Mouse (Mus musculus): ENCODE measurements at regions not wholly inside any gene's neighbourhood (a gene's known extent, or its start where the extent isn't known, plus 50 kb on each side); places are given as distances from the start of the nearest gene placed in this dataset.
A peak's percentile ranks its signal among the peaks of the same experiment; 100 is the strongest.

GRCm38 (mm10) chr11:20934191-20935062 is 103.6 kb upstream of the Lgalsl start:
- Histone ChIP-seq H3K36me3 (no peaks in the 10 kb centered on the region), H3K27ac (replicated peaks) (no peak overlapping the region), H3K27me3 (ENCODE audit: low read depth, poor library complexity, severe bottlenecking) (no peaks in the 10 kb centered on the region), H3K9me3 (replicated peaks) (no peaks in the 10 kb centered on the region), H3K4me1 (peaks cover 10% of the 10 kb centered on the region; the same call in 1 of the 2 replicates), H3K4me3 (no peak overlapping the region)
- DNase-seq (ENCODE audit: low spot score), result no peak
- WGBS, result 61% methylated on average over 2 of the region's 2 CpGs

- Histone ChIP-seq H3K9me3 (replicated peaks) (no peaks in the 10 kb centered on the region), H3K36me3 (no peaks in the 10 kb centered on the region), H3K4me1 (peaks cover 10% of the 10 kb centered on the region; the same call in 1 of the 2 replicates), H3K27ac (replicated peaks) (no peak overlapping the region), H3K4me3 (no peak overlapping the region), H3K27me3 (ENCODE audit: low read depth, poor library complexity, severe bottlenecking) (no peaks in the 10 kb centered on the region)
- DNase-seq (ENCODE audit: low spot score), result no peak
Observed at GRCm38 (mm10) chr11:20935063-20935370, 104.2 kb upstream of the Lgalsl start.

- H3K27me3 ChIP-seq (ENCODE audit: low read depth, poor library complexity, severe bottlenecking), result no peaks in the 10 kb centered on the region
- no peak for DNase-seq (ENCODE audit: low spot score)
Observed at GRCm38 (mm10) chr11:20935910-20936309, 105.1 kb upstream of the Lgalsl start.

GRCm38 (mm10) chr11:20936996-20937395 is 106.1 kb upstream of the Lgalsl start:
- DNase-seq (ENCODE audit: low spot score), result no peak
- no peak overlapping the region for H3K27ac ChIP-seq (replicated peaks)

More at GRCm38 (mm10) chr11:20935910-20936309, 105.1 kb upstream of the Lgalsl start:
- 92% methylated on average over 2 of the region's 2 CpGs for WGBS
- Histone ChIP-seq H3K9me3 (replicated peaks) (no peaks in the 10 kb centered on the region), H3K4me1 (peaks cover 10% of the 10 kb centered on the region; the same call in 1 of the 2 replicates), H3K36me3 (no peaks in the 10 kb centered on the region), H3K4me3 (no peak overlapping the region), H3K27ac (replicated peaks) (no peak overlapping the region)

GRCm38 (mm10) chr11:20937942-20938341 is 107.1 kb upstream of the Lgalsl start:
- 96% methylated on average over 4 of the region's 4 CpGs for WGBS
- no peaks in the 10 kb centered on the region for H3K27me3 ChIP-seq (ENCODE audit: low read depth, poor library complexity, severe bottlenecking)
- no peak for DNase-seq (ENCODE audit: low spot score)
- no peaks in the 10 kb centered on the region for H3K36me3 ChIP-seq
- no peak overlapping the region for H3K27ac ChIP-seq (replicated peaks)
- H3K4me3 ChIP-seq, result no peak overlapping the region
- H3K4me1 ChIP-seq, result peaks cover 17% of the 10 kb centered on the region
- no peaks in the 10 kb centered on the region for H3K9me3 ChIP-seq (replicated peaks)

More at GRCm38 (mm10) chr11:20936996-20937395, 106.1 kb upstream of the Lgalsl start:
- Histone ChIP-seq H3K4me3 (no peak overlapping the region), H3K36me3 (no peaks in the 10 kb centered on the region), H3K4me1 (peaks cover 17% of the 10 kb centered on the region), H3K27me3 (ENCODE audit: low read depth, poor library complexity, severe bottlenecking) (no peaks in the 10 kb centered on the region), H3K9me3 (replicated peaks) (no peaks in the 10 kb centered on the region)
- WGBS, result 79% methylated on average over 1 of the region's 1 CpGs

GRCm38 (mm10) chr11:20939644-20940043 is 108.8 kb upstream of the Lgalsl start:
- Histone ChIP-seq H3K4me1 (peaks cover 13% of the 10 kb centered on the region), H3K27me3 (ENCODE audit: low read depth, poor library complexity, severe bottlenecking) (no peaks in the 10 kb centered on the region), H3K9me3 (replicated peaks) (no peaks in the 10 kb centered on the region), H3K4me3 (no peak overlapping the region), H3K36me3 (no peaks in the 10 kb centered on the region), H3K27ac (replicated peaks) (no peak overlapping the region)
- no peak for DNase-seq (ENCODE audit: low spot score)
- WGBS, result 89% methylated on average over 4 of the region's 4 CpGs

GRCm38 (mm10) chr11:20941546-20941945 is 110.7 kb upstream of the Lgalsl start:
- Histone ChIP-seq H3K4me1 (peaks cover 7% of the 10 kb centered on the region), H3K27ac (replicated peaks) (peak overlapping the region; percentile 72), H3K36me3 (no peaks in the 10 kb centered on the region), H3K4me3 (no peak overlapping the region), H3K9me3 (replicated peaks) (no peaks in the 10 kb centered on the region), H3K27me3 (ENCODE audit: low read depth, poor library complexity, severe bottlenecking) (no peaks in the 10 kb centered on the region)
- 55% methylated on average over 4 of the region's 4 CpGs for WGBS
- DNase-seq (ENCODE audit: low spot score), result no peak

- Histone ChIP-seq H3K36me3 (no peaks in the 10 kb centered on the region), H3K4me3 (no peak overlapping the region), H3K9me3 (replicated peaks) (no peaks in the 10 kb centered on the region), H3K27ac (replicated peaks) (no peak overlapping the region), H3K27me3 (ENCODE audit: low read depth, poor library complexity, severe bottlenecking) (0 out of 2 replicates have a peak, but pooled peaks cover 5% of the 10 kb centered on the region), H3K4me1 (peaks cover 43% of the 10 kb centered on the region)
- DNase-seq (ENCODE audit: low spot score), result no peak
- 73% methylated on average over 8 of the region's 8 CpGs for WGBS
Observed at GRCm38 (mm10) chr11:20955561-20955960, 124.7 kb upstream of the Lgalsl start.

GRCm38 (mm10) chr11:20957766-20958165 is 126.9 kb upstream of the Lgalsl start:
- H3K4me3 ChIP-seq, result no peak overlapping the region
- peak overlapping the region; percentile 61; the same call in 1 of the 2 replicates for H3K27ac ChIP-seq (replicated peaks)
- no peak for DNase-seq (ENCODE audit: low spot score)
- H3K9me3 ChIP-seq (replicated peaks), result no peaks in the 10 kb centered on the region
- H3K36me3 ChIP-seq, result no peaks in the 10 kb centered on the region
- H3K4me1 ChIP-seq, result peaks cover 51% of the 10 kb centered on the region
- 0 out of 2 replicates have a peak, but pooled peaks cover 5% of the 10 kb centered on the region for H3K27me3 ChIP-seq (ENCODE audit: low read depth, poor library complexity, severe bottlenecking)
- WGBS, result 44% methylated on average over 2 of the region's 2 CpGs

GRCm38 (mm10) chr11:20958233-20958632 is 127.4 kb upstream of the Lgalsl start:
- Histone ChIP-seq H3K4me3 (no peak overlapping the region), H3K4me1 (peaks cover 51% of the 10 kb centered on the region)

GRCm38 (mm10) chr11:20960066-20960465 is 129.2 kb upstream of the Lgalsl start:
- Histone ChIP-seq H3K27ac (replicated peaks) (no peak overlapping the region), H3K27me3 (ENCODE audit: low read depth, poor library complexity, severe bottlenecking) (0 out of 2 replicates have a peak, but pooled peaks cover 5% of the 10 kb centered on the region), H3K4me3 (no peak overlapping the region), H3K9me3 (replicated peaks) (no peaks in the 10 kb centered on the region), H3K36me3 (no peaks in the 10 kb centered on the region), H3K4me1 (peaks cover 49% of the 10 kb centered on the region)
- WGBS, result 60% methylated on average over 2 of the region's 2 CpGs
- no peak for DNase-seq (ENCODE audit: low spot score)

More at GRCm38 (mm10) chr11:20958233-20958632, 127.4 kb upstream of the Lgalsl start:
- Histone ChIP-seq H3K27me3 (ENCODE audit: low read depth, poor library complexity, severe bottlenecking) (0 out of 2 replicates have a peak, but pooled peaks cover 5% of the 10 kb centered on the region), H3K36me3 (no peaks in the 10 kb centered on the region), H3K27ac (replicated peaks) (peak overlapping the region; percentile 61; the same call in 1 of the 2 replicates), H3K9me3 (replicated peaks) (no peaks in the 10 kb centered on the region)
- 10% methylated on average over 5 of the region's 5 CpGs for WGBS
- no peak for DNase-seq (ENCODE audit: low spot score)

GRCm38 (mm10) chr11:20960750-20961149 is 129.9 kb upstream of the Lgalsl start:
- 0 out of 2 replicates have a peak, but pooled peaks cover 5% of the 10 kb centered on the region for H3K27me3 ChIP-seq (ENCODE audit: low read depth, poor library complexity, severe bottlenecking)
- no peak overlapping the region for H3K27ac ChIP-seq (replicated peaks)
- peaks cover 43% of the 10 kb centered on the region for H3K4me1 ChIP-seq
- DNase-seq (ENCODE audit: low spot score), result no peak
- no peaks in the 10 kb centered on the region for H3K9me3 ChIP-seq (replicated peaks)
- no peak overlapping the region for H3K4me3 ChIP-seq
- H3K36me3 ChIP-seq, result no peaks in the 10 kb centered on the region
- WGBS, result 64% methylated on average over 5 of the region's 5 CpGs

- no peak for DNase-seq (ENCODE audit: low spot score)
- Histone ChIP-seq H3K36me3 (no peaks in the 10 kb centered on the region), H3K4me3 (no peak overlapping the region), H3K4me1 (peaks cover 38% of the 10 kb centered on the region), H3K27me3 (ENCODE audit: low read depth, poor library complexity, severe bottlenecking) (0 out of 2 replicates have a peak, but pooled peaks cover under 1% of the 10 kb centered on the region), H3K27ac (replicated peaks) (no peak overlapping the region), H3K9me3 (replicated peaks) (no peaks in the 10 kb centered on the region)
- WGBS, result 84% methylated on average over 2 of the region's 2 CpGs
Observed at GRCm38 (mm10) chr11:20961626-20962025, 129.5 kb upstream of the Peli1 start.

All from midbrain, embryonic 10.5 days (tissue).